Mouse (Mus musculus) heart, embryonic 16.5 days (tissue): ENCODE data around the gene Pawr. TPM values are rescaled to one million over a fixed set of nuclear protein-coding genes. Genes with fewer than 3 reads are reported as not detected.

Experiments used
- ATAC-seq: fragments of 200-750 bp; cut with Nextera tagmentation; replicated peaks from 2 replicates; pipeline ENCODE4 v1.8.0; 2017; ENCODE audit warnings: moderate number of reproducible peaks; ENCODE audit not compliant: insufficient read depth, low FRiP score; ENCODE audit errors: extremely low read depth
- H3K27ac ChIP-seq: fragments of 300-500 bp; sonication (generic); 2 replicates; pipeline ENCODE4 v1.5.1; 2014; ENCODE audit warnings: mild to moderate bottlenecking, low read length, control low read depth, moderate library complexity
- H3K27me3 ChIP-seq: fragments of 300-500 bp; sonication (generic); 2 replicates; pipeline ENCODE4 v1.6.1; 2014; ENCODE audit warnings: low read length, mixed read lengths; ENCODE audit not compliant: control insufficient read depth, insufficient read depth
- H3K36me3 ChIP-seq: fragments of 300-500 bp; sonication (generic); 2 replicates; pipeline ENCODE4 v1.6.1; 2014; ENCODE audit not compliant: control insufficient read depth, insufficient read depth
- H3K4me1 ChIP-seq: fragments of 300-500 bp; sonication (generic); 2 replicates; pipeline ENCODE4 v1.6.1; 2014; ENCODE audit warnings: low read length, mixed read lengths; ENCODE audit not compliant: control insufficient read depth, insufficient read depth
- H3K4me2 ChIP-seq: fragments of 300-500 bp; sonication (generic); 2 replicates; pipeline ENCODE4 v1.6.1; 2014; ENCODE audit warnings: low read depth, mild to moderate bottlenecking, control low read depth, low read length
- H3K4me3 ChIP-seq: fragments of 300-500 bp; sonication (generic); 2 replicates; pipeline ENCODE4 v1.5.1; 2014; ENCODE audit warnings: mild to moderate bottlenecking, control low read depth, low read length
- H3K9ac ChIP-seq: fragments of 300-500 bp; sonication (generic); 2 replicates; pipeline ENCODE4 v1.6.1; 2014; ENCODE audit warnings: low read length, control low read depth
- H3K9me3 ChIP-seq: fragments of 300-500 bp; sonication (generic); replicated peaks from 2 replicates; pipeline ENCODE4 v1.6.1; 2016; ENCODE audit warnings: low read length; ENCODE audit not compliant: control insufficient read depth
- WGBS: fragments of 180-500 bp; shearing (Covaris S2); extraction: QIAGEN DNeasy Blood & Tissue Kit; methylation state at CpG from one replicate; pipeline ENCODE4 v1.1.7; 2014; 5-methylcytosine and 5-hydroxymethylcytosine counted together
- polyA plus RNA-seq: library from polyadenylated mRNA; unstranded; fragments of >200 nt; fragmentation: Nextera tagmentation; extraction: Ambion mirVana; gene quantifications from 2 replicates; pipeline ENCODE4 v1.2.1, GENCODE M21; 2015

Pawr gene
- polyA plus RNA-seq, 1 experiment from 2014 or later = 4.1 TPM

DNA sequence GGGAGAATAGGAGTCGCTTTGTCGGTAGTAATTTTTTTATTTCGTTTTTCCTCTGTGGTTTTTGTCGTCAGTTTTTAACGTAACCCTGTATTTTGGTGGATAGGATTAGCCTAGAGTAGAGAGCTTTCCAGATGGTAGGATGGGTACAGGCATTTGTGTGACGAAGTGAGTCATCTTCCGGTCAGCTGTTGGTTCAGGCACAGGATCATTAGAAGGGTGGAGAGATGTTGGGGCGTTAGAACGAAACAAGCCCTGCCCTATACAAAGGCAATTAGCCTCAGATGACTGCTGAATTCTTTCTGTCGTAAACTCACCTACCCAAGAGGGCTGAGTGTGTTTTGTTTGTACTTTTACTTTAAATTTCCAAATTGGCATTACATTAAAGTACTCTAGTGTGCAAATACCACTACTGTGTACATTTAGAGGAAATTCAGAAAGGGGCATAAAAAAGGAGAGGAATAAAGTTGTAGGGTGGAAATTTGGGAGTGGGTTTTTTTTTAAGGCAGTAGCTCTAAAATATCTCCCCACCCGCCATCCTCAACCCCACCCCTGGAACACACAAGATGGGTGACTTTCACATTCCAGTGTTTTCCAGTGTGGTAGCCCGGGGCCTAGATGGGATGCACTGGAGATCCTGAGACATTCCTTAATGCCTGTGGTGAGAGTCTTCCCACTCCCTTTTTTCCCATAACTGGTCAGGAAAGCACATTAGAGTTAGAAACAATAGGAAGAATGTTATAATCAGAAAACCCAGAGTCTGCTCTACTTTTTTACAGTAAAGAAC lies 40.0 kb upstream of the Pawr start:
- Histone ChIP-seq H3K27ac (no peak overlapping the region), H3K9me3 (no peaks in the 10 kb centered on the region), H3K9ac (no peak overlapping the region), H3K4me2 (no peak overlapping the region), H3K36me3 (no peaks in the 10 kb centered on the region), H3K4me1 (no peaks in the 10 kb centered on the region; the same call in 1 of the 2 replicates), H3K27me3 (no peaks in the 10 kb centered on the region), H3K4me3 (no peak overlapping the region)
- WGBS = 83% methylated on average over 12 of the region's 12 CpGs
- ATAC-seq = no peak

DNA sequence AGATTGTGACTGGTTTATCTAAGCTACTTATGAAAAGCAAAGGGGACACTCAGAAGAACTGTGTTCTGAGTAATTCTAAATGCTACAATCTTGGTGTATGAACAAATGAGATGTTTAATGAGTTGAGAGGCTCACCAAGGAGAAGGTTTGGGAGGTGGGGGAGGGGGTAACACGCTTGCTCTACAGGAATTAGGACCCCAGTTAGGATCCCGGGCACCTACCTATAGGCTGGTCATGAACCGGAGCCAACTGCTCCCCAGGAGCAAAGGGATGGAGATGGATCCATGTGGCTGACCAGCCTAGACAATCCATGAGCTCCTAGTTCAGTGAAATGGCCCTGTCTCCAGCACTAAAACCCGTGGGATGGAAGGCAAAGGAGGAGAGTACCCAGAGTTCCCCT lies 39.3 kb upstream of the Pawr start:
- H3K9ac ChIP-seq = no peak overlapping the region
- 73% methylated on average over 4 of the region's 4 CpGs for WGBS
- no peak overlapping the region for H3K27ac ChIP-seq
- H3K36me3 ChIP-seq = no peaks in the 10 kb centered on the region
- H3K27me3 ChIP-seq = no peaks in the 10 kb centered on the region
- H3K9me3 ChIP-seq = no peaks in the 10 kb centered on the region
- ATAC-seq = no peak
- H3K4me2 ChIP-seq = no peak overlapping the region
- H3K4me3 ChIP-seq = no peak overlapping the region
- no peaks in the 10 kb centered on the region; the same call in 1 of the 2 replicates for H3K4me1 ChIP-seq

DNA sequence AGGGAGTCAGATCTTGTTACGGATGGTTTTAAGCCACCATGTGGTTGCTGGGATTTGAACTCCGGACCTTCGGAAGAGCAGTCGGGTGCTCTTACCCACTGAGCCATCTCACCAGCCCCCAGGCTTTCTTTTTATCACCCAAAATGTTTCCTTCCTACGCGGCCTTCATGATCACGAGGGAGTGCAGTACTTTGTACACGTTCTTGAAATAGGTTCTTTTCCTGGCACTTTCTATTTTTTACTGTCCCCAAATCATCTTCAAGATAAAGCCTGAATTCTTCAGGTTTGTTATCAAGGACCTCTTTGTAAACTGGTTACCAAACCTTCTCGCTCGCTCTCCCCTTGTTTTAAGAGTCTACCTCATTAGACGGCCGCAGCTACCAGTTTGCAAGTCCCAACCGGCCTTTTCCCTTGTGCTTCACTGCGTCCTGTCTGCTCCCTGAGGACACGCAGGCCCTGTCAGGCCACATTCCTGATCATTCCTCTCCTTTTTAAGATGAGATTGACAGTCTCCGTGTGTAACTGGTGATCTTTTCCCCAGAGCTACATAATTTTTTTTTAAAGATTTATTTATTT lies 38.2 kb upstream of the Pawr start:
- Histone ChIP-seq H3K27ac (no peak overlapping the region), H3K9me3 (no peaks in the 10 kb centered on the region), H3K27me3 (no peaks in the 10 kb centered on the region), H3K4me3 (no peak overlapping the region), H3K9ac (no peak overlapping the region), H3K4me2 (no peak overlapping the region), H3K36me3 (no peaks in the 10 kb centered on the region), H3K4me1 (no peaks in the 10 kb centered on the region)
- 68% methylated on average over 16 of the region's 16 CpGs for WGBS
- ATAC-seq = no peak

DNA sequence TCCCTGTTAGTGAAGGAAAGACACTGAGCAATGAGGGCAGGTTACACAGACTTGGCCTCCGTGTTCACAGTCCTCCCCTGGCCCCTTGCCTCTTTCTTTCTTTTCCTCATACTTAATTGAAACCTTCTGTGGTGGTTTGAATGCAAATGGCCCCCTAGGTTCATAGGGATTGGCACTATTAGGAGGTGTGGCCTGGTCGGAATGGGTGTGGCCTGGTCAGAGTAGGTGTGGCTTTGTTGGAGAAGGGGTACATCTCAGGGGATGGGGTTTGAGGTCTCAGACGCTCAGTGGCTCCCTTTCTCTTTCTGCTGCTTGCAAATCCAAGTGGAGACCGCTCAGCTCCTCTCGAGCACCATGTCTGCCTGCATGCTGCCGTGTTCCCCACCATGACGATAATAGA lies 37.2 kb upstream of the Pawr start:
- H3K9ac ChIP-seq = no peak overlapping the region
- no peak for ATAC-seq
- H3K4me1 ChIP-seq = no peaks in the 10 kb centered on the region
- no peaks in the 10 kb centered on the region for H3K27me3 ChIP-seq
- no peak overlapping the region for H3K4me3 ChIP-seq
- H3K4me2 ChIP-seq = no peak overlapping the region
- no peaks in the 10 kb centered on the region for H3K36me3 ChIP-seq
- WGBS = 79% methylated on average over 7 of the region's 7 CpGs
- H3K9me3 ChIP-seq = no peaks in the 10 kb centered on the region
- H3K27ac ChIP-seq = no peak overlapping the region

DNA sequence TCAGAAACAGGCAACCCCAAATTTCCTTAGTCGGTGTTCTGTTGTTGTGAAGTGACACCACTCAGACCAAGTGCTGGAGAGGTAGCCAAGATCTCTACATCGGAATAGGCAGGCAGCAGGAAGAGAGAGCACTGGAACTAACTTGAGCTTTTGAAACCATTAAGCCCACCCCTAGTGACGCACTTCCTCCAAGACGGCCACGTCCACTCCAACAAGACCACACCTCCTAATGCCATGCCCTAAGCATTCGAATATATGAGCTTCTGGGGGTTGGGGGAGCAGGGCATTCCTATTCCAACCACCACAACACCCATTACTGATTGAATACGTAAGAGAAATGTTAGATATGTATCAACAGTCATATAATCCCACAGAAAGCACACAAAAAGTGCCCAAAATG lies 35.5 kb upstream of the Pawr start:
- no peak overlapping the region for H3K4me2 ChIP-seq
- H3K27me3 ChIP-seq = no peaks in the 10 kb centered on the region
- H3K4me1 ChIP-seq = no peaks in the 10 kb centered on the region
- H3K27ac ChIP-seq = no peak overlapping the region
- no peak overlapping the region for H3K9ac ChIP-seq
- no peaks in the 10 kb centered on the region for H3K36me3 ChIP-seq
- no peak for ATAC-seq
- no peak overlapping the region for H3K4me3 ChIP-seq
- WGBS = 85% methylated on average over 7 of the region's 7 CpGs
- no peaks in the 10 kb centered on the region for H3K9me3 ChIP-seq

DNA sequence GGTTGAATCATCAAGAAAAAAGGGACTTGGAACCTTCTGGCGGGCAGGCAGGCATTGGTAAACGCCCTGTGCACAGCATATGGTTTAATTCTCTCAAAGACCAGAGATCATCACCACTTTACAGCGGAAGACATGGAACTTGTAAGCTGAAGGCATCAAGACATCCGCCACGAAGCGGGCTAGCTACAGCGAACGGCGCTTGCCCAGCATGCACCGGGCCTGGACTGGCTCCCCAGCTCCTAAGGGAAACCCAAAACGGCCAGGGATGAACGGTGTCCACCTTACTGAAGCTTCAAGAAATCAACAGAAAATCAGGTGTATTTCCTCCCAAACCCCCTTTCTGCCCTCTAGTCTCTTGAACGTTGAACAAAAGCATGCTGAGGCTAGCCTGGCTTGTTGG lies 33.7 kb upstream of the Pawr start:
- Histone ChIP-seq H3K9me3 (no peaks in the 10 kb centered on the region), H3K27me3 (no peaks in the 10 kb centered on the region), H3K36me3 (no peaks in the 10 kb centered on the region), H3K27ac (no peak overlapping the region), H3K4me3 (no peak overlapping the region), H3K4me1 (no peaks in the 10 kb centered on the region), H3K4me2 (no peak overlapping the region), H3K9ac (no peak overlapping the region)
- 93% methylated on average over 13 of the region's 13 CpGs for WGBS
- ATAC-seq = no peak

DNA sequence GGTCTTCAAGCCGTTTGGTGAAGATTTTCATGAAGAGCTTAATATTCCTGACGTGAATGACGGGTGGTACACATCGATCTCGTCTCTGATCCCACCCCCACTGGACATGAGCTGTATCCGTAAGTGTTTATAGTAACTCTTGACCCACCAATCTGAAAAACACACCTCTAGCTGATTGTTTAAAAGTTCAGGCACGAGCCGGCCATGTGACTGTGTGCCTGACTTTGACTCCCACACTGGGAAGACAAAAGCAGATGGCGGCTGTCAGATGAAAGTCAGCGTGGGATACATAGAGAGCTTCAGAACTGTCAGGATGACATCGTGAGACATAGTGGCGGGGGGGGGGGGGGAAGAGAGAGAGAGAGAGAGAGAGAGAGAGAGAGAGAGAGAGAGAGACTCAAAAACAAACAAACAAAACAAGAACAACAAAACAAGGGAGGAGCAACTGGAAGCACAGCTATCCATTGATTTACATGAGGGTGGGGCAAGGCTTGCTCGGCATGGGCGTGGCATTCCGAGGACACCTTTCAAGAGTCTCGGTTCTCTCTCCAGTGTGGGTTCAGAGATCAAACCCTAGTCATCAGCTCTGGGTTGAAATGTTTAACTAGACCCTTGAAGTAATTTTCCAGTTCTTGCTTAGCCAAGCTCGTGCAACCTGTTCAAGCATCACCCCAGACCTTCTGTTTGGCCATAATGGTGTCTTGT lies 32.9 kb upstream of the Pawr start:
- 74% methylated on average over 16 of the region's 17 CpGs for WGBS
- ATAC-seq = no peak

DNA sequence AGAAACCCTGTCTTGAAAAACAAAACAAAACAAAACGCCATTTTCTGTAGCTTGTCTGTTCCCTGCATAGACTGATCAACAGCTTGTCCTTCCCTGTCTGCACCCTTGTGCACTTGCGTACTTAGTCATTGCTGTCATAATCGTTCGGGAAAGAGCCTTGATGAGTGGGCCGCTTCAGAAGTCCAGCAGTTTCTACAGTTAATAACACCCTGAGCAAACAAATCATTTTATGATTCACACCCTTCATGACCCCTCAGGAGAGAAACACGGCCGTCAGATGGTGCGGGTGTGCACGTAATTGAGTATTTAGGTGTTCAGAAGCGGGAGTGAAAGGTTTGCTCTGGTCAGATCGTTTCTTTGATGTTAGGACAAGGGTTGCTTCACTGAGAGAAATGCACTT lies 32.1 kb upstream of the Pawr start:
- no peaks in the 10 kb centered on the region for H3K27me3 ChIP-seq
- 73% methylated on average over 11 of the region's 11 CpGs for WGBS
- ATAC-seq = no peak

More for the DNA sequence above, 32.9 kb upstream of the Pawr start:
- no peak overlapping the region for H3K4me2 ChIP-seq
- no peaks in the 10 kb centered on the region for H3K4me1 ChIP-seq
- H3K9me3 ChIP-seq = no peaks in the 10 kb centered on the region
- H3K36me3 ChIP-seq = no peaks in the 10 kb centered on the region
- no peak overlapping the region for H3K27ac ChIP-seq
- H3K9ac ChIP-seq = no peak overlapping the region
- H3K27me3 ChIP-seq = no peaks in the 10 kb centered on the region
- H3K4me3 ChIP-seq = no peak overlapping the region

DNA sequence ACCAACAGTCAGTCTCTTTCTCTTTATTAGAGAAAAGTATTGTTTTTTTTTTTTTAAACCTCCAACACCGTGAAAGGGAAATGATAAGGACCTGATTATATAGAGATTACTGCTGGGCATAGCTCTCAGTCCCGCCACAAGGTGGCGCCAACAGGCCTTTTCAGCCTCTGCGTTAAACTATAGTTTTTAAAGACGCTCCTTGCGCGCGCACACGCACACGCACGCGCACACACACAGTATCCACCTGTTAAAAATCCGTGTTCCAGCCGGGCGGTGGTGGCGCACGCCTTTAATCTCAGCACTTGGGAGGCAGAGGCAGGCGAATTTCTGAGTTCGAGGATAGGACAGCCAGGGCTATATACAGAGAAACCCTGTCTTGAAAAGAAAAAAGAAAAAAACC lies 31.1 kb upstream of the Pawr start:
- H3K4me2 ChIP-seq = peak overlapping the region; percentile 59
- peak overlapping the region; percentile 30 for H3K4me3 ChIP-seq
- H3K36me3 ChIP-seq = no peaks in the 10 kb centered on the region
- 9% methylated on average over 19 of the region's 19 CpGs for WGBS
- no peaks in the 10 kb centered on the region for H3K9me3 ChIP-seq
- H3K9ac ChIP-seq = no peak overlapping the region
- H3K27me3 ChIP-seq = no peaks in the 10 kb centered on the region
- H3K4me1 ChIP-seq = no peaks in the 10 kb centered on the region
- H3K27ac ChIP-seq = no peak overlapping the region
- ATAC-seq = 0 out of 2 replicates have a peak, but pooled peaks have one; percentile 18

More for the DNA sequence above, 32.1 kb upstream of the Pawr start:
- H3K9me3 ChIP-seq = no peaks in the 10 kb centered on the region
- H3K27ac ChIP-seq = no peak overlapping the region
- H3K36me3 ChIP-seq = no peaks in the 10 kb centered on the region
- H3K4me1 ChIP-seq = no peaks in the 10 kb centered on the region
- H3K9ac ChIP-seq = no peak overlapping the region
- no peak overlapping the region for H3K4me2 ChIP-seq
- no peak overlapping the region for H3K4me3 ChIP-seq
